Mouse (Mus musculus) midbrain, embryonic 11.5 days (tissue): ENCODE measurements around the gene Cmtm5. TPM values are rescaled to one million over a fixed set of nuclear protein-coding genes. Genes with fewer than 3 reads are reported as not detected.
"Not testable (repeated sequence)": the region's sequence is repeated elsewhere in the genome, so short reads cannot be mapped to it uniquely, and the experiment has no call there.

Experiments used
- ATAC-seq: fragments of 200-750 bp; cut with Nextera tagmentation; 2 replicates; pipeline ENCODE4 v1.8.0; 2017; ENCODE audit warnings: moderate TSS enrichment, moderate library complexity; ENCODE audit not compliant: low FRiP score
- DNase-seq: peaks from one replicate; pipeline ENCODE4 v3.0.0; 2015; ENCODE audit warnings: low spot score; ENCODE audit errors: missing footprints
- H3K27ac ChIP-seq: fragments of 300-500 bp; sonication (generic); 2 replicates; pipeline ENCODE4 v1.5.1; 2014; ENCODE audit warnings: low read depth, low read length
- H3K27me3 ChIP-seq: fragments of 300-500 bp; sonication (generic); 2 replicates; pipeline ENCODE4 v1.6.1; 2014; ENCODE audit warnings: mild to moderate bottlenecking, low read length, moderate library complexity, mixed read lengths; ENCODE audit not compliant: control insufficient read depth, insufficient read depth
- H3K36me3 ChIP-seq: fragments of 300-500 bp; sonication (generic); 2 replicates; pipeline ENCODE4 v1.6.1; 2014; ENCODE audit warnings: mild to moderate bottlenecking, low read length, moderate library complexity, mixed read lengths; ENCODE audit not compliant: control insufficient read depth, insufficient read depth
- H3K4me1 ChIP-seq: fragments of 300-500 bp; sonication (generic); 2 replicates; pipeline ENCODE4 v1.6.1; 2014; ENCODE audit warnings: low read length; ENCODE audit not compliant: control insufficient read depth, insufficient read depth
- H3K4me2 ChIP-seq: fragments of 300-500 bp; sonication (generic); 2 replicates; pipeline ENCODE4 v1.6.1; 2014; ENCODE audit warnings: mild to moderate bottlenecking, moderate library complexity
- H3K4me3 ChIP-seq: fragments of 300-500 bp; sonication (generic); 2 replicates; pipeline ENCODE4 v1.5.1; 2014; ENCODE audit warnings: low read depth, low read length
- H3K9ac ChIP-seq: fragments of 300-500 bp; sonication (generic); 2 replicates; pipeline ENCODE4 v1.6.1; 2014; ENCODE audit warnings: low read length
- H3K9me3 ChIP-seq: fragments of 300-500 bp; sonication (generic); 2 replicates; pipeline ENCODE4 v1.6.1; 2016; ENCODE audit warnings: low read length; ENCODE audit not compliant: control insufficient read depth
- WGBS: fragments of 180-500 bp; shearing (Covaris S2); extraction: QIAGEN DNeasy Blood & Tissue Kit; methylation state at CpG from one replicate; pipeline ENCODE4 v1.1.7; 2014; 5-methylcytosine and 5-hydroxymethylcytosine counted together
- polyA plus RNA-seq: library from polyadenylated mRNA; unstranded; fragments of >200 nt; fragmentation: Nextera tagmentation; extraction: Ambion mirVana; gene quantifications from 2 replicates; pipeline ENCODE4 v1.2.1, GENCODE M21; 2014

Gene Cmtm5
- polyA plus RNA-seq, 1 experiment from 2014 or later = 0.71 TPM

- ATAC-seq = no peak
Measured at GRCm38 (mm10) chr14:54940176-54940530, 4.1 kb downstream of the Cmtm5 start.

DNA sequence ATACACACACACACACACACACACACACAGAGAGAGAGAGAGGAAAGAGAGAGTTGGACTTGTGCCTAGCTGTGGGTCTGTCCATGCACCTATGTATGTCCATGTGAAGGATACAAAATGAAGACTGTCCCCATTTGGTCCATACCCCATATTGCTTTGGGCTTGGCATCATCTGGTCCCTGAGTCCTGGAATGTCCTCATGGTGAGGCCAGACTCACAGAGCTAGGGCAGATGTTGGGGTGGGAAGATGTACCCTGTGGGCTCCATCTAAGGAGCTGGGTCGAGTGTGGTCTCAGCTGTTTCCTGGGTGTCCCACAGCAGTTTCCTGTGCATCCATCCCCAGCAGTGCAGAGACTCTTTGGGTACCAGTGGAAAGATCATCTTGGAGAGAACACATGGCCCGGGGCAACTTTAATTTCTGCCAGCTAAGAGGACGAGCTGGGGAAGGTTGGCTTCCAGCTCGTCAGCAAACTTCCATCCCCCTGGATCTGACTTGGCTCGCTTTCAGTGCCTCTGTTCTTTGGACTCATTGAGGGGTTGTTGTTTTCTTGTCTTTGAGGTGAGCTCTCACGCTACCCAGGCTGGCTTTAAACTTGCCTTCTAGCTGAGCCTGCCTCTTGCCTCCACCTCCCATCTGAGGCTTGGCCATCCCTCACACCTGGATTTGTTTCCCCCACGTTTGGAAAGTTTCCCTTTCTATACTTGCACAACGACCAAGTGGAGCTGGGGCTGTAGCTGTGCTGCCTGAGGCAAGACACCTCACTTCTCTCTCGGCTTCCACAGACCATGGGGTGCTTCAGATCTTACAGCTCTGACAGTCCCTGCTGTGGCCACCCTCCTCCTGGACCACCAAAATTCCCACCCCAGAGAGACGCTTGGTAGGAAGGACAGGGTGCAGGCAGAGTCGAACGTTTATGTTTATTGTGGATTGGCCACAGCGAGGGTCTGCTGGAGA is 5.2 kb downstream of the Cmtm5 start:
- H3K36me3 ChIP-seq = no peaks in the 10 kb centered on the region
- H3K4me2 ChIP-seq = no peak overlapping the region
- H3K27me3 ChIP-seq = no peaks in the 10 kb centered on the region
- DNase-seq (peak; percentile 6), ATAC-seq (no peak)
- no peaks in the 10 kb centered on the region; the same call in 1 of the 2 replicates for H3K4me1 ChIP-seq
- no peak overlapping the region for H3K4me3 ChIP-seq
- H3K9ac ChIP-seq = no peak overlapping the region
- no peak overlapping the region for H3K27ac ChIP-seq
- H3K9me3 ChIP-seq = no peaks in the 10 kb centered on the region
- 73% methylated on average over 13 of the region's 13 CpGs for WGBS

More at GRCm38 (mm10) chr14:54940176-54940530, 4.1 kb downstream of the Cmtm5 start:
- 88% methylated on average over 3 of the region's 3 CpGs for WGBS
- no peaks in the 10 kb centered on the region for H3K9me3 ChIP-seq
- H3K4me2 ChIP-seq = no peak overlapping the region
- H3K4me1 ChIP-seq = no peaks in the 10 kb centered on the region; the same call in 1 of the 2 replicates
- no peaks in the 10 kb centered on the region for H3K27me3 ChIP-seq
- H3K9ac ChIP-seq = no peak overlapping the region
- no peak overlapping the region for H3K27ac ChIP-seq
- no peak for DNase-seq
- no peaks in the 10 kb centered on the region for H3K36me3 ChIP-seq
- no peak overlapping the region for H3K4me3 ChIP-seq

DNA sequence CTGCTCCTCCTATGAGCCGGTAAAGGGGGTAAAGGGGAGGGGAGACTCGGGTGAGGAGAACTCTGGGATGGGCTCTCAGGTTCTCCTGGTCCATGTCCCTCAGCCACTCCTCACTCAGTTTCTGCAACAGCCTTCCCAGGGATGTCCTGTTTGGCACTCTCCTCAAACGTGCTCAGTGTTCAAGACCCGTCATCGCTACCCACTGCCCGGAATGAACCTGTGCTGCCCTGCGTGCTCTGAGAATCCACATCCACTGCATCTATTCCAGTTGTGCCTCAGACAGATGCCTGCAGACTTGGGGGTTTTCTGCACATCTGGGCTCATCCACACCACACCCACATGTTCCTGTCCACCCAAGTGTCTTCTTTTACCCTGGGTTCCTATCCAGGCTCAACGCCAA is 6.4 kb downstream of the Cmtm5 start:
- 92% methylated on average over 8 of the region's 8 CpGs for WGBS
- no peak overlapping the region for H3K4me2 ChIP-seq

GRCm38 (mm10) chr14:54943971-54944370 is 7.9 kb downstream of the Cmtm5 start:
- no peaks in the 10 kb centered on the region for H3K27me3 ChIP-seq
- H3K4me1 ChIP-seq = no peaks in the 10 kb centered on the region
- no peak overlapping the region for H3K4me2 ChIP-seq
- H3K9ac ChIP-seq = no peak overlapping the region
- no peak overlapping the region for H3K4me3 ChIP-seq
- H3K27ac ChIP-seq = no peak overlapping the region
- H3K36me3 ChIP-seq = no peaks in the 10 kb centered on the region
- no peak for ATAC-seq
- DNase-seq = no peak
- no peaks in the 10 kb centered on the region for H3K9me3 ChIP-seq
- WGBS = 89% methylated on average over 7 of the region's 7 CpGs

More for the DNA sequence above, 6.4 kb downstream of the Cmtm5 start:
- no peak for DNase-seq
- Histone ChIP-seq H3K9ac (no peak overlapping the region), H3K4me3 (no peak overlapping the region), H3K27ac (no peak overlapping the region), H3K36me3 (no peaks in the 10 kb centered on the region), H3K27me3 (no peaks in the 10 kb centered on the region), H3K4me1 (no peaks in the 10 kb centered on the region), H3K9me3 (no peaks in the 10 kb centered on the region)
- no peak for ATAC-seq

DNA sequence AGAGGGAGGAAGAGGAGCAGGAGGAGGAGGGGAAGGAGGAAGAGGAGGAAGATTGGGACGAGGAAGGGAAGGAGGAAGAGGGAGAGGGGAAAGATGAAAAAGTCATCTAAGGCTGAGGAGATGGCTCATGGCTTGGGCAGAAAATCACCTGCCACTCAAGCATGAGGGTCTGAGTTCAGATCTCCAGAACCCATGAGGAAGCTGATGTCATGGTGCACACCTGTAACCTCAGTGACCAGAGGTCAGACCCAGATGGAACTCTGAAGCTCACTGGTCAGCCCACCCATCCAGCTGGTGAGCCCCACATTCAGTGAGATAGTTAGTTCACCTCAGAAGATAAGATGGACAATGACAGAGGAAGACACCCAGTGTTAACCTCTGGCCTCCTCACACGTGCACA is 8.9 kb downstream of the Cmtm5 start:
- Histone ChIP-seq H3K4me3 (no peak overlapping the region), H3K27me3 (no peaks in the 10 kb centered on the region), H3K36me3 (no peaks in the 10 kb centered on the region), H3K9ac (no peak overlapping the region), H3K4me2 (no peak overlapping the region), H3K4me1 (no peaks in the 10 kb centered on the region), H3K27ac (no peak overlapping the region), H3K9me3 (no peaks in the 10 kb centered on the region)
- 80% methylated on average over 2 of the region's 2 CpGs for WGBS
- ATAC-seq (no peak), DNase-seq (no peak)

DNA sequence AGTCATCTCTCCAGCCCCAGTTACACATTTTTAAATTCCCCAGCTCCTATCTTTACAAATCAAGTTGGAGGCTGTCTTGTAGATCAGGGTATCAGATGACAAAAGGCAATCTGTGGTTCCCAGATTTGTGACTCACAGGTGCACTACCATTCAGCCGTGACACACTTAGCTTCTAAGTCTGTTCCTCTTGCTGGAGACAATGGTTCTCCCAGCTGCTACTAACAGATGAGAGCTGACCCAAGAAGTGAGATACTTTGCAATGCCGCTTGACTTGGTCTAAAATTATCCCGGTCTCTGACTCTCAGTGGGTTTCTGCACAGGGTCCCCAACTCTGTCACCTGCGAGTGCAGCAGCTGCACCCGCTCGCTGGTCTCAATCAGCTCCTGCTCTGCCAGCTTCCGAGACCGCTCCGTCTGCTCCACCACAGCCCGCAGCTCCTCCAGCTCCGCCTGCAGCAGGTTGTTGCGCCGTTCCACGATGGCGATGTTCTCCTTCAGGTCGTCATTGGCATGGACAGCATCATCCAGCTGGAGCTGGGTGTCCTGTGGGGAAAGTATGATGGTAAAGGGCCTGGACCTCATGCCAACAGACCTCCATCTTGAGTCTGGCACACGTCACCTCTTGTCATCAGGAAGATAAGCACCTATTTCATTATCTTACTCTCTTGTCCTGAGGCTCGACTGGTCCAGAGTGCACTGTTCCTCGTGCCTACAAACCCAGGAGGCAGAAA is 10.1 kb downstream of the Cmtm5 start:
- H3K27ac ChIP-seq = no peak overlapping the region
- no peak for ATAC-seq
- 89% methylated on average over 19 of the region's 19 CpGs for WGBS

GRCm38 (mm10) chr14:54947008-54947407 is 10.9 kb downstream of the Cmtm5 start:
- H3K27me3 ChIP-seq, H3K4me2 ChIP-seq: not testable (repeated sequence)
- WGBS = 82% methylated on average over 9 of the region's 11 CpGs

More for the DNA sequence above, 10.1 kb downstream of the Cmtm5 start:
- no peaks in the 10 kb centered on the region for H3K27me3 ChIP-seq
- no peak overlapping the region for H3K4me2 ChIP-seq
- no peaks in the 10 kb centered on the region for H3K4me1 ChIP-seq
- H3K9me3 ChIP-seq = no peaks in the 10 kb centered on the region
- no peak overlapping the region for H3K9ac ChIP-seq
- no peak overlapping the region for H3K4me3 ChIP-seq
- DNase-seq = peak; percentile 23
- no peaks in the 10 kb centered on the region for H3K36me3 ChIP-seq

DNA sequence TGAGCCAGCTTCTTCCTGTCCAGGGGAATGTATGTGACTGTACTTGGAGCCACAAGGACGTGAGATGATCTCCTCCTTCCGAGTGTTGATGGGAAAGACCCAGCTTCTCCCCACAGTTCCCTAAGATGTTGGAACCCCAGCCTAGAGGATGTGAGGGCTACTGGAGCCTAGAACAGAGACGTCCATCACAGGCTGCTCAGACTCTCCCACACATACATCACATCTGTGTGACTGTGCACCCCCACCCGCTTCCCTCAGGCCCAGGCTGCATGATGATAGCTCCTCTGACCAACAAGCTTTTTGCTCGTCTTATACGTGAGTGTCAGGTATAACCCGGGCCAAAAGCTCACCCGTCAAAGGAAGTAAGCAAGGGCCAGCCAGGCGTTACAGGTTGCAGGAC is 12.7 kb downstream of the Cmtm5 start:
- ATAC-seq = no peak
- no peaks in the 10 kb centered on the region for H3K9me3 ChIP-seq

More at GRCm38 (mm10) chr14:54947008-54947407, 10.9 kb downstream of the Cmtm5 start:
- ATAC-seq, DNase-seq, H3K9ac ChIP-seq, H3K9me3 ChIP-seq, H3K4me3 ChIP-seq, H3K36me3 ChIP-seq, H3K4me1 ChIP-seq, H3K27ac ChIP-seq: not testable (repeated sequence)

GRCm38 (mm10) chr14:54950493-54950892 is 14.4 kb downstream of the Cmtm5 start:
- Histone ChIP-seq H3K9me3 (no peaks in the 10 kb centered on the region), H3K36me3 (no peaks in the 10 kb centered on the region), H3K4me1 (no peaks in the 10 kb centered on the region), H3K27ac (no peak overlapping the region), H3K4me2 (no peak overlapping the region), H3K4me3 (no peak overlapping the region), H3K9ac (no peak overlapping the region), H3K27me3 (no peaks in the 10 kb centered on the region)
- DNase-seq (no peak), ATAC-seq (no peak)
- WGBS = 65% methylated on average over 12 of the region's 12 CpGs

More for the DNA sequence above, 12.7 kb downstream of the Cmtm5 start:
- Histone ChIP-seq H3K27ac (no peak overlapping the region), H3K36me3 (no peaks in the 10 kb centered on the region), H3K9ac (no peak overlapping the region), H3K27me3 (no peaks in the 10 kb centered on the region), H3K4me1 (no peaks in the 10 kb centered on the region), H3K4me3 (no peak overlapping the region), H3K4me2 (no peak overlapping the region)
- 87% methylated on average over 9 of the region's 9 CpGs for WGBS
- DNase-seq = no peak
